Mouse (Mus musculus): Measurements from ENCODE around the gene Dhdh.
A peak's percentile ranks its signal among the peaks of the same experiment; 100 is the strongest.
"Not testable (repeated sequence)": the region's sequence is repeated elsewhere in the genome, so short reads cannot be mapped to it uniquely, and the experiment has no call there.

The Dhdh gene

DNA sequence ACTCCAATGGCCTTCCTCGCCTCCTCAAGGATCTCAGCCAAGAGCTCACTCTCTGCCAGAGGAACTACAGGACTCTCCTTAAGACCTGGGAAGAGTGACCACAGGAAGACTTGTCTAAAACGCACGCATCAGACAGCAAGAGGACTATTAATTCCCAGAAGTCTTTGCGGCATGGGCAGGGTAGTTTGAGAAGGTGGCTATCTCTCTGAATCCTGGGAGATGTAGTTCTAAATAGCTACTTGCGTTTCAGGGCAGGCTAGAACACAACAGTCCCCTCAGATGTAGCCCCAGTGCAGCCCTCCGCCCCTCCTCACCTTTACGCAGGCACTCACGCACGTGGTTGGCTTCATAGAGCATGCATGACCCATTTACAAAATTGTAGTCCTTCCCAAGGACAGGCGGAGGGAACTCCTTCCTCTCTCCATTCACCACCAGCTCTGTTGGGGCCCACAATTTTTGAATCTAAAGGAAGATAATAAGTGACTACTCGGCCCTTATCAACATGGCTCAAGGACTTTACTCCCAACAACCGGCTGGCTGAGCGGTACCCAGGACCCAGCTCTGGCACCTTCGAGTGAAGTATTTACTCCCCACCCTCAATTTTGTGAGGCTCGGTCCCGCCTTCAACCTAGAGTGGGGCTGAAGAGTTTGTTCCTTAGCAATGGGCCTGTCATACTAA, 13.2 kb downstream of the Dhdh start:
- no peak for DNase-seq (ENCODE audit: low read depth)

DNA sequence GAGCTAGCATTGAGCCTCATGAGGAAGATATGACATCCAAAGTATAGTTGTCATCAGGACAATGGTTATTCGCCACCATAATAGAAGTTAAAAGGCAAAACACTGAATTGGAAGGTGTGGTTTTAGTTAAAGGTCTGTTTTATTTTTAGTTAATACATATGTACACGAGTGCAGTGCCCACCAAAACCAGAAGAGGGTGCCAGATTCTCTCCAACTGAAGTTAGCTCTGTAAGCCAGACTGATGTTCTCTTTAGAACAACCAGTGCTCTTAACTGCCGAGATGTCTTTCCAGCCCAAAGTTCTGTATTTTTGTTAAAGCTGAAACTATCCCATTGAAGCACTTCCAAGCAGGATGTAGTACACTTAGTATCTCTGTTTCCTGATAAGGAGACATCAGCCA, 17.7 kb downstream of the Dhdh start:
- DNase-seq (ENCODE audit: low read depth): peak; percentile 74

DNA sequence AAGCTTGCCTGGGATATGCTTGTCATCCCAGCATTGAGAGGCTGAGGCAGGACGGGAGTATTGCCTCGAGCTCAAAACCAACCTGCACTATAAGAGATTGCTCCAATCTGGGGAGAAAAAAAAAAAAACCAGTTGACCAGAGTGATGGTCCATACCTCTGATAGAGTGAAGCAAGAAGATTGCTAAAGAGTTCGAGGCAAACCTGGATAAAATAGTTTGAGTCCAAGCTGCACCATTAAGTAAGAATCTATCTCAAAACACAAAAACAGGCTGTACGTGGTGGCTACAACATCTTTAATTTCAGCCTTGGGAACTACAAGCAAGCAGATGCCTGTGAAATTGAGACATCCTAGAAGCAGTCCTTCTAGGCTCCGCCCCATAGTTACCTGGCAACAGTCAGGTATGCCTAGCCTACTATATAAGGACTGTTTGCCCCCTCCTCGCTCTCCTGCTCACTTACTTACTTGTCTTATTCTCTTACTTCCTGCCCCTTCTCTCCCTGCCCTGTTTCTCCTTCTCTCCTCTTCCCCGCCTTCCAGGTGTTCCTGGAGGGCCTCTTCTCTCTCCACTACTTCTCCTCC, 21.4 kb downstream of the Dhdh start:
- DNase-seq (ENCODE audit: low read depth): no peak

DNA sequence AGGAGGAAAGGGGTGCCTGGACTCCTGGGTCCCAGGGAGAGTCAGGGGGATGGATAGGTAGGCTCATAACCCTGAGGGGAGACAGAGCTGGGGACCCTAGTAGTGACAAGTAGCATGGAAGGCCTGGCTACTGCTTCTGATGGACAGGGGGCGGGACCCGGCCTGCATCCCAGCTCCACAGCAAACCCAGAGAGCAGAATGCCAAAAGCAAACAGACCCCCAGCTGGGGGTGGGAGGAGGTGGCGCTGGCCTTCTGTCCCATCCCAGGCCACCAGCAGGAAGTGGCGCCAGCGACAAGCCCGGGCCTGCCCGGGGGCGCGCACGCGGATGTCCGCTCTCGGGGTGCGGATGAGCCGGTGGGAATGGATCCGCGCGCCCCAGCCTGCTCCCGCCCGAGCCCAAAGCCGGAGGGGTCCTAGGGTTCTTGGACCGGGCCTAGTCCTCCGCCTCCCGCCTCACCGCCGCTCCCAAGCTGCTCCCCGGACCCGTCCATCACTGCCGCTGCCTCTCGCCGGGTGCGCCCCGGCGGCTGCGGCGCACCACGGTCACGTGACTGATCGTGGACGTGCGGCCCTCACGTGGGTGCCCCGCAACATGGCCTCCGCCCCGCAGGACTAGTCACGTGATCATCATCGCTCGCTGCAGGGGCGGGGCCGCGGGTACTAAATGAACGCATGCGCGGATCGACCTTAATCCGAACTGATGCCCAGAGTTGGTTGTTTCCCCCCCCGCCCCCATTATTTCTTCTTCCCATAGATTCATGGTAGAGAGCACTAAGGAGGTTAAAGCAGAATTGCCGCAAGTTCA, 22.1 kb downstream of the Dhdh start, which contains the start of gene Bax:
TSS of gene Bax (minus strand) at position 616 of the 807 bp plus-strand sequence.
- peak; percentile 88 for DNase-seq (ENCODE audit: low read depth)

DNA sequence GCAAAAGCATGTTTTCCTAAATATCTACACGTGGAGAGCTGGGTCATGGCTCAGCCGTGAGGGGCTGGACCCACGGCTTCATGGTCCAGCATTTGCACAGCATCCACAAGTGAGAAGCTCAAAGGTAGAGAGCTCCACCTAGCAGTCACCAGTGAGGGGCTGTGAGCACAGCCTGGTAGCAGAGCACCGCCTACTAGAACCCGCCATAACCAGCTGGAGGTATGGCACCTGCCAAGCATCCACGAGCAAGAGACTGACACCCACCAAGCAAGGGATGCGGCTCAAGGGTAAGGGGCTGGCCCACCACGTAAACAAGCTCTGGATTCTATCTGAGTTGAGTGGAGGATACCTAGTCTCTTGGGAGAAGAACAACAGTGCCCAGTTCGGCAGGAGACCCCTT, 23.1 kb downstream of the Dhdh start:
- no peak for DNase-seq (ENCODE audit: low read depth)

DNA sequence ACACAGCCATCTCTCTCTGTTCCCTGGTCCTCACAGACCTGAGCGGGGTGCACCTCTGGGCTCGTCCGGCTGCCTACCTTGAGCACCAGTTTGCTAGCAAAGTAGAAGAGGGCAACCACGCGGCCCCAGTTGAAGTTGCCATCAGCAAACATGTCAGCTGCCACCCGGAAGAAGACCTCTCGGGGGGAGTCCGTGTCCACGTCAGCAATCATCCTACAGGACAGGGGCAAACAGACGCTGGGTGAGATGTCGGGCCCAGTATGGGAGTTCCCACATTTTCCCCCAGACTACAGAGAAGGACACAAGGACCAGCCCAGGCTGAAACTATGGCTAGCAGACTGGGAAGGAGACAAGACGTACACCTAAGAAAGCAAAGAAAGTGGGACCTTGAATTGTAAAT, 23.5 kb downstream of the Dhdh start:
- no peak for DNase-seq (ENCODE audit: low read depth)

DNA sequence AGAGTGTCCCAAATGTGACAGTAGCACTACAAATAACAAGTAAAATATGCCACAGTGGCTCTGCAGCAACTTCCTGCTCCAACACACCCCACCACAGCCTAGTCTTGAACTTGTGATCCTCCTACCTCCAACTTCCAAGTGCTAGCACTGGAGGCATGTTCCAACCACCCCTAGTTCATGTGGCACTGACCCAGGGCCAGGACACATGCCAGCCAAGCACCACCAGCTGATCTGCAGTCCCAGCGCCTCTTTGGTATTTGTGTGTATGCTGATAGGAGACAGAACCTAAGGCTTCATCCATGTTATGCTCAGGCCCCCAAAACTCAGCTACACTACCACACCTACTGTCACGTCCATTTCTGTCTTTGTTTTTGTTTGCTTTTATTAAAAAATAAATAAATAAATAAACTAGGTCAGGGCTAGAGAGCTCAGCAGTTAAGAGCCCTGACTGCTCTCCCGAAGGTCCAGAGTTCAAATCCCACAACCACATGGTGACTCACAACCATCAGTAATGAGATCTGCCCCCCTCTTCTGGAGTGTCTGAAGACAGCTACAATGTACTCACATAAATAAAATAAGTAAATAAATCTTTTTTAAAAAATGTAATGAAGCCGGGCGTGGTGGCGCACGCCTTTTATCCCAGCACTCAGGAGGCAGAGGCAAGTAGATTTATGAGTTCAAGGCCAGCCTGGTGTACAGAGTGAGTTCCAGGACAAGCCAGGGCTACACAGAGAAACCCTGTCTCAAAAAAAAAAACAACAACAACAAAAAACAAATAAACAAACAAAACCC, 24.4 kb downstream of the Dhdh start:
- no peak for DNase-seq (ENCODE audit: low read depth)

DNA sequence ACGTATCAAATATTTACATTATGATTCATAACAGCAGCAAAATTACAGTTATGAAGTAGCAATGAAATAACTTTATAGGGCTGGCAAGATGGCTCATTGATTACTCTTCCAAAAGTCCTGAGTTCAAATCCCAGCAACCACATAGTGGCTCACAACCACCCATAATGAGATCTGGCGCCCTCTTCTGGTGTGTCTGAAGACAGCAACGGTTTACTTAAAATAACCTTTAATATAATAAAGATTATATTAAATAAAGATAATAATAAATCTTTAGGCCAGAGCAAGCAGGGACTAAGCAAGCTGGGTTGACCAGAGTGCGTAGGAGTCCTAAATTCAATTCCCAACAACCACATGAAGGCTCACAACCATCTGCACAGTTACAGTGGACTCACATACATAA, 25.7 kb downstream of the Dhdh start:
- not testable (repeated sequence) for DNase-seq (ENCODE audit: low read depth)

DNA sequence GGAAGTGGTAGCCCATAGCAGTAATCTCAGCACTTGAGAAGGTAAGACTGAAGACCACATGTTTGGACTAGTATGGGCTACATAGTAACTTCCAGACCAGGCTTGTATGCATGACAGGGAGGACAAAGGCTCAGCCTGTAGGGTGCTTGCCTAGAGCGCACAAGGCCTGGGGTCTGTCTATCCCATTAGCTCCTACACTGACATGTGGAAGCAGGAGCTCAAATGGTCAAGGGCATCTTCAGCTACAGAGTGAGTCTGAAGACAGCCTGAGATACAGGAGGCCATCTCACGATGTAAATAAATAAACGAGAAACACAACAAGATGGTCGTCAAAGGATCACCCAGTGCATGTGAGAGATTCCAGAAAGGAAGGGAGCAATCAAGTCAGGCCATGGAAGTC, 26.3 kb downstream of the Dhdh start:
- DNase-seq (ENCODE audit: low read depth): no peak

DNA sequence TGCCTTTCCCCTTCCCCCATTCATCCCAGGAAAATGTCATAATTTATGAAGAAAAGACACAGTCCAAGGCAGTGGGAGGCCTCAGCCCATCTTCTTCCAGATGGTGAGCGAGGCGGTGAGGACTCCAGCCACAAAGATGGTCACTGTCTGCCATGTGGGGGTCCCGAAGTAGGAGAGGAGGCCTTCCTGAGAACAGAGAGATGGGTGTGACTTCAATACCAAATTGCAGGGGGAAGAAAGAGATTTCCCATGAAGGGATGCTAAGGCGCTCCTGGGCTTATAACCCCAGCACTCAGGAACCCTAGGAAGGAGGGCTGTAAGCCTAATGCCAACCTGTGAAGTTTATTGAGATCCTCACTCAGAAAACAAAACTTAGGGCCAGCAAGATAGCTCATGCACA, 26.8 kb downstream of the Dhdh start:
- DNase-seq (ENCODE audit: low read depth): no peak

DNA sequence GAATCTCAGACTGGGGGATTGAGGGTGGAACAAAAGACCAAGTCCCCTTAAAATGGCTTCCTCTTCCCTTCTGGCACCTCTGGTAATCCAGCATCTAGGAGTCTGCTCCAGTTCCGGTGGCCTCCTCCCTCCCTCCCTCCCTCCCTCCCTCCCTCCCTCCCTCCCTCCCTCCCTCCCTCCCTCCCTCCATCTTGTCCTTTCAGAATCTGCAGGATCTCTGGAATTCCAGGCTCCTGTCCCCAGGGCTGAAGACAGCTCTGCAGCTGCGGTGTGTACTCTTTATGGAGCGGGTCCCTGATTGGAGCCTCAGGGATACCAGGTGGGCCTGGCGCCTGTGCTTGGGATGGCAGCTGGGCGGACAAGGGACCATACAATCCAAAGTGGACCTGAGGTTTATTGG, 27.3 kb downstream of the Dhdh start:
- DNase-seq (ENCODE audit: low read depth): no peak

DNA sequence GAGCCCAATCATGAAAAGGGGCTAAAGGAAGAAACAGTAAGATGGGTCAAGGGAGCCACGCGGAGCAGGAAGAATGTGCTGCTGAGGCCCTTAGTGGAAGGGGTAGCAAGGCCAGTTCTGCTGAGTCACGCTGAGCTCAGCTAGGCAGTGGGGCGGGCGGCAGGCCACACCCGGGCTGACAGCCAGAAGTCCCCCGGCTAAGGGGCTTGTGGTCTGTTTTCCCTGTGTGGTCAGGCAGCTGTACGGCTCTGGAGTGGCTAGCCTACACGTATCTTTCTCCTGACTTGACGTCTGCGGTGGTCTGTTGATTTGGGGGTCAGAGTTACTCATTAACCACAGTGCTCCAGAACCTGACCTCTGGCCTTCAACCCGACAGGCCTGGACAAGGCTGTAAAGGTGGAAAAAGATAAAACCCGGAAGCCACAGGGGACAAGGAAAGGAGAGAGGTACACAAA, 27.7 kb downstream of the Dhdh start:
- peak; percentile 72 for DNase-seq (ENCODE audit: low read depth)

DNA sequence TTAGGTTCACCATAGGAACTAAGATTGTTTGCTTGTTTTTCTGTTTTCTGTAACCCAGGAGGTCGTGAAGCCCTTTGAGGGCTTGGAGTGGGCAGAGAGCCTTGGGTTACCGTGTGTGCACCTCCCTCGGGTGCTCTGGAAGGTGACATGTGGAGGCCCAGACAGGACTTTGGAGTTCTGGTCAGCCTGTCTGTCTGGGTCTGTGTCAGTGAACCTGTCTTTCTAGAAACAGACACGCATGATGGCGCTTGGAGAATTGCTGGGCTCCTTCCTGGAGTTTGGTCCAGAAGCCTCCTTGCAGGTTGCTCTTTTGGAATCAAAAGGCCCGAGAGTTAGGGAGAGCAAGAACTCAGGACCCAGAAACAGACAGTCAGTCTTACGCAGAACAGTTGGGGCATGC, 28.2 kb downstream of the Dhdh start:
- no peak for DNase-seq (ENCODE audit: low read depth)

DNA sequence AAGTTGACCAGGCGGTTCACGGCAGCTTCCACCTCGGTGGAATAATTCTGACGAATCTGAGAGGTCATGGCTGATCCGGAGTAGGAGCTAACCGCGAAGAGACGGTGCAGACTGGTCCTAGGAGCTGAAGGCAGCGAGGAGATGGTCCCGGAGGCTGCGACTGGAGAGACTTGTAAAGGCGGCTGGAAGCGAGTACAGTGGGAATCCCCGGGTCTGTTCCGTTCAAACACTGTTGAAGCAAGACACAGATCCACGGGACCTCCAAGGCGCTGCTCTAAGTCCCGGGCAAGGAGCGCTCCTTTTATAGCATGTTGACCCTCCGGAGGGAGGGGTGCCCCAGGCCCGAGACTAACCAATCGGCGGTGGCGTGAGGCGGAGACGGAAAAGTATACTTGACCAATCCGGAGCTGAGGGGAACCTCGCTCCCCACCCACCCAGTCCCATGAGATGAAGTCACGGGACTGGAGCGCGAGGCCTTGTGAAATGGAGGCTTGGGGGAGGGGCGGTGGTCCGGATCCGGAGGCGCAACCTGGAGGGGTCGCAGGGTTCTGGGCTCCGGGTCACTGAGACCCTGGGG, 29.0 kb downstream of the Dhdh start, which contains the start of gene Ftl1:
TSS of gene Ftl1 (minus strand) at position 321 of the 577 bp plus-strand sequence.
- peak; percentile 97 for DNase-seq (ENCODE audit: low read depth)

DNA sequence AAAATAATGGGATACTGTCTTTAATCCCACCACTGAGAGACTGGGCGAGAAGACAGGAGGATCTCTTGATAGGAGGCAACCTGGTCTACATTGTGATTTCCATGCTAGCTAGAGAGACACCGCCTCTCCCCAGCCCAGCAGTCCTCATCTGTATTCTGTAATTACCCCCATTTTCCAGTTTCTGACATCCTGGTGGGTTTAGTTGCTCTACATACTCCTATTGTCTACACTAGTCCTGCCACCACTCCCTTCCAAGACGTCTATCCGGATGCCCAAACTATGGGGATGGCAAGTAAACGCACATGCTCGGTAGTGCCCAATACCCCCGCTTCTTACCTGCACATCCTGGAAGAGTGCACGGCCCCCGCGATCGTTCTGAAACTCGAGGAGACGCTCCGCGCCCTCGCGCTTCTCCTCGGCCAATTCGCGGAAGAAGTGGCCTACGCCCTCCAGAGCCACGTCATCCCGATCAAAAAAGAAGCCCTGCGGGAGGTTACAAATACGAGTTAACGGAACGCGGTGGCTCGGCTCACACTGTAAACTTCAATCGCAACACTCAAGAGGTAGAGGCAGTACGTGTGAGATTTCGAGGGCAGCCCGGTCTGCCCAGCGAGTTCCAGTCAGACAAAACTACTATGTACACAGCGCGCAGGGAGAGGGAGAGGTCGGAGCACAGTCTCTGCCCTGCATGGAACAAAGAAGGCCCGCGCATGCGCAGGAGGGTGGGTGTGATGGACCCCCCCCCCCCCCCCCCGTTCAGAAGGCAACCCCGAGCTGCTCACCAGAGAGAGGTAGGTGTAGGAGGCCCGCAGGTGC, 29.6 kb downstream of the Dhdh start:
- DNase-seq (ENCODE audit: low read depth): no peak

DNA sequence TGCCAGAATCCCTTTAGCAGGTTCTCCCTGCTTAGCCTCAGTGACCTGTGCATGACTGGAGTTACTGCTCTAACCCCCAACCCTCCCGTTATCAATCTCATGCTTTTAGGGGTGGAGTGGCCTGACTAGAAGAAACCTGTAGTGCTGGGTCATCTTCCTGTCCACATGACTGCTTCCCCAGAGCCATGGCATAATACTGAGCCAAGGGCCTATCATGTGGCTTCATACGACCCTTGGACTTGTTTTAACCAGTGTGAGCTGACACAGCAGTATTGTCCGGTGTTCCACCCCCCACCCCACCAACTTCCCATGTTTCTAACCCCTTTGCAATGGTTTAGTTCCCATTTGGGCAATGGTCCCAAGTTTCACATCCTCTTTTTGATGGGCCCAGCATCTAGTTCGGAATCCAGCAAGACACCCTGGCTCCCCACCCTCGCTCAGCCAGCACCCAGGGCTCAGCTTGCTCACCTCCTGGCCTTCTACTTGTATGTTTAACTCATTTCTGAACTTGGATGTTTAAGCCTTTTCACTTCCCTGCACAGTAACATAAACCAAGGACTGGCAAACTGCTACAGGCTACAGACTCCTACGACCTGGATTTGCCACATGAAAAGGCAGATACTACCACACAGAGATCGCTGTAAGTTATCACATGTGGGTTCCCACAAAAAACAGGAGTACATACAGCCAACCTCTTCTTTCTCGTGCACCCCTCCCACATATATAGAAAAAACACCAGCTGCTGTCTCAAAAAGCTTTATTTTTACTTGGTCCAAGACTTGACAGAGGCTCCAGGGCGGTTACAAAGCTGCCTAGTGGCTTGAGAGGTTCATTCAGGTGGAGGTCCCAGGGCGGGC, 31.2 kb downstream of the Dhdh start:
- DNase-seq (ENCODE audit: low read depth): peak; percentile 51

DNA sequence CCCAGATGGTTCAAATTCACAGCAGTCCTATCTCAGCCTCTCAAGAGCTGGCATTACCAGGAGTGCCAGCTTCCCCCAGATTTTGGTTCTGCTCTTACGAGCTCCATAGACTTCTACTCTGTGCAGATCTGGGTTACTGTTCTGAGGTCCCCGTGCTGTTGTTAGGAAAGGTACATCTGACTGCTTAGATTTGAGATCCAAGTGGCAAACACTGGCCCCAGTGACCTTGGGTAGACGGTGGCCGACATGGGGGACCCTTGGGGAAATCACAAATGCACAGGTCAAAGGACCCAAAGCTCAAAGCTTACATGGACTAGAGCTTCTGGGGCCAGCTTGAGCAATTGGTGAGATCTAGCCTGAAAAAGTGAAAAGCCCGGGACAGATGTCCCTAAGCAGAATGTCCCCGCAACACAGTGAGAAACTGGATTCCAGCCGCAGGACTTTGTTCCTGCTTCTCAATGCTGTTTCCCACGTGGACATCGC, 31.8 kb downstream of the Dhdh start:
- no peak for DNase-seq (ENCODE audit: low read depth)

DNA sequence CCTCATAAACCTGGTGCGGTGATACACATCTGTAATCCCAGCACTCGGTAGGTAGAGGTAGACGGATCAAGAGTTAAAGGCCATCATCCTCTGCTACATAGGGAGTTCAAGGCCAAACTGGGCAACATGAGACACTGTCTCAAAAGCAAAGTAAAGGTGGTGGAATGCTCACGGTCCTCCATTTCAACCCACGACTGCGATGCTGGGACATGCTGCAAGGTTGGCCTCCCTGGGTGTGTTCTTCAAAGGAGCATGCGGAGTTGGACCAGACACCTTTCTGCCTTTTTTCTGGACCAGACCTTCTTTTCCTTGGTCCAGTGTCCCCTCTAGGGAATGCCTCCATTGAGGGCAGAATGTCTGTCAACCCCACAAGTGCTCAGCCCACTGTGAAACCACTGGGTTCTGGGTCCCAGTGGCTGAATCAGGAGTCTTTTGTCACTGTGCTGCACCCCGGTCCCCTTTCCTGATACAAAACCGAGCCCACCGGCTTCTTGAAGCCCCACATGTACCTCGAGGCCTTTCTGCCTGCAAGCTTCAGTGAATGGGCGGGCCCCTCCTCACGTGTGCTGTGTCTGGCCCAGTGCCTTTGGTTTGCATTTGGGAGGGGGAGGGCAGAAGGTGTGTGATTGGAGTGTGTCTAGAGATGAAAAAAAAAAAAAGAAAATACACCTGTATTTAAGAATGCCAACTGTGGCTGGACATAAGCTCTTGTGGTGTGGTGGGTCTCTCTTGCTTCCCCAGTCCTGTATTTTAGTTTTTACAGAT, 32.5 kb downstream of the Dhdh start:
- no peak for DNase-seq (ENCODE audit: low read depth)

DNA sequence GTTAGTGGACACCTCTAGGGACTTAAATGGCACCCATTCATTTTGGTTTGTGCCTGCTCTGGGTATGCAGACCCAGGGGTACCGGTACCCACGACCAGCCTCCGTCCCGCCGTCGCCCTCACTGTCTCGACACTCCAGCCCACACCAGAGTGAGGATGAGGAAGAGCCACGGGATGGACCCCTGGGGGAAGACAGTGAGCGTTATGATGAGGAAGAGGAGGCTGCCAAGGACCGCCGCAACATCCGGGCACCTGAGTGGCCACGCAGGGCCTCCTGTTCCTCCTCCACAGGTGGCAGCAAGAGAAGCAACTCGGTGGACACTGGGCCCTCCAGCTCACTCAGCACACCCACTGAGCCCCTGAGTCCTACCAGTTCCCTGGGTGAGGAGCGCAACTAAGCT, 33.6 kb downstream of the Dhdh start:
- DNase-seq (ENCODE audit: low read depth): no peak
